Mouse (Mus musculus): ENCODE data around the gene Hoxa6. TPM values are rescaled to one million over a fixed set of nuclear protein-coding genes. Genes with fewer than 3 reads are reported as not detected.

The Hoxa6 gene
- polyA plus RNA-seq, 1 experiment from 2014 or later = 9.4 TPM

DNA sequence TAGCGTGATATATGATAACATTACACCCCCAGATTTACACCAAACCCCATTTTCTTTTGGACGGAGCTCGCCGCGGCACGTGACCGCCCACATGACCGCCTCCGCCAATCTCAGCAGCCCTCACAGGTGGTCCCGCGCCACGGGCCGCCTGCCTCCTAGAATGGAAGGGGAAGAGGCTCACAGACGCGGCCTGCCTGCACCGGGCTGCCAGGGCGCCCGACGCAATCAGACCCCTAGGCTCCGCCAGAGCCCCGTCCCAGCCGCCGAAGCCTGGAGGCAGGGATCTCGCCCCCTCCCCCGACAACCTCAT lies 8.9 kb upstream of the Hoxa6 start:
- no peak overlapping the region for H3K27ac ChIP-seq (ENCODE audit: low read depth, low read length)
- WGBS = 2% methylated on average over 21 of the region's 25 CpGs
- no peaks in the 10 kb centered on the region for H3K9me3 ChIP-seq (ENCODE audit: control insufficient read depth, low read length)
- peak overlapping the region; percentile 43 for H3K4me2 ChIP-seq (ENCODE audit: low read length)
- peaks cover 7% of the 10 kb centered on the region for H3K4me1 ChIP-seq (ENCODE audit: control insufficient read depth, insufficient read depth, low read depth, low read length)
- H3K27me3 ChIP-seq (replicated peaks; ENCODE audit: control insufficient read depth, insufficient read depth, low read length) = peaks cover 69% of the 10 kb centered on the region
- H3K36me3 ChIP-seq (ENCODE audit: control insufficient read depth, insufficient read depth, low read length) = no peaks in the 10 kb centered on the region
- no peak overlapping the region for H3K9ac ChIP-seq (ENCODE audit: low read depth, low read length)
- H3K4me3 ChIP-seq (ENCODE audit: low read length) = peak overlapping the region; percentile 33
- ATAC-seq = peak; percentile 56; the same call in 1 of the 2 replicates

- Histone ChIP-seq H3K27me3 (replicated peaks; ENCODE audit: control insufficient read depth, insufficient read depth, low read length) (peaks cover 68% of the 10 kb centered on the region), H3K9ac (ENCODE audit: low read depth, low read length) (peak overlapping the region; percentile 35; the same call in 1 of the 2 replicates), H3K9me3 (ENCODE audit: control insufficient read depth, low read length) (no peaks in the 10 kb centered on the region), H3K36me3 (ENCODE audit: control insufficient read depth, insufficient read depth, low read length) (no peaks in the 10 kb centered on the region), H3K4me1 (ENCODE audit: control insufficient read depth, insufficient read depth, low read depth, low read length) (peaks cover 7% of the 10 kb centered on the region), H3K4me2 (ENCODE audit: low read length) (peak overlapping the region; percentile 43), H3K27ac (ENCODE audit: low read depth, low read length) (peak overlapping the region; percentile 23; the same call in 1 of the 2 replicates), H3K4me3 (ENCODE audit: low read length) (peak overlapping the region; percentile 33)
- no peak for ATAC-seq
- 2% methylated on average over 60 of the region's 60 CpGs for WGBS
These were observed 8.4 kb upstream of the Hoxa6 start for GRCm38 (mm10) chr6:52216691-52217458.

- Histone ChIP-seq H3K36me3 (ENCODE audit: control insufficient read depth, insufficient read depth, low read length) (no peaks in the 10 kb centered on the region), H3K9me3 (ENCODE audit: control insufficient read depth, low read length) (no peaks in the 10 kb centered on the region), H3K27me3 (replicated peaks; ENCODE audit: control insufficient read depth, insufficient read depth, low read length) (peaks cover 67% of the 10 kb centered on the region), H3K27ac (ENCODE audit: low read depth, low read length) (no peak overlapping the region), H3K4me1 (ENCODE audit: control insufficient read depth, insufficient read depth, low read depth, low read length) (no peaks in the 10 kb centered on the region; the same call in 1 of the 2 replicates), H3K9ac (ENCODE audit: low read depth, low read length) (no peak overlapping the region), H3K4me2 (ENCODE audit: low read length) (peak overlapping the region; percentile 34; the same call in 1 of the 2 replicates), H3K4me3 (ENCODE audit: low read length) (peak overlapping the region; percentile 11; the same call in 1 of the 2 replicates)
- WGBS = 2% methylated on average over 30 of the region's 30 CpGs
- no peak for ATAC-seq
These were observed 7.4 kb upstream of the Hoxa6 start for GRCm38 (mm10) chr6:52215771-52216535.

DNA sequence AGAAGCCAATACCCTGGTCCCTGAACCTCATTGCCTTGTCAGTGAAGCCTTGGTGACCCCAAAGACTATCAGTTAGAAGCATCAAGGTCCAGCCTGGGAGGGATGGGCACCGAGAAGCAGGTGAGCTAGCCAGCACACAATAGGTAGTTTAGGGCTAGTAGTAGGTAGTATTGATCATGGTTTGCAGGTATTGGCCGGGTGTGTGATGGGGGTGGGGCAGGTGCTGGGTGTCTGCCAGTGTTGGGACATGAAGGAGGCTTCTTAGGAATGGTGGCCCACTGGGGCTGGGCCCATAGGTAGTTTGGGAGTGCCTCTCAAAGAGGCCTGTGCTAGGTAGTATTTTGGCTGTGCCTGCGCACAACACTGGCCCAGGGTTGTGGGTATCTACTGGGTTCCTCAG lies 6.5 kb upstream of the Hoxa6 start:
- no peaks in the 10 kb centered on the region; the same call in 1 of the 2 replicates for H3K4me1 ChIP-seq (ENCODE audit: control insufficient read depth, insufficient read depth, low read depth, low read length)
- H3K4me2 ChIP-seq (ENCODE audit: low read length) = no peak overlapping the region
- H3K9ac ChIP-seq (ENCODE audit: low read depth, low read length) = no peak overlapping the region
- H3K4me3 ChIP-seq (ENCODE audit: low read length) = no peak overlapping the region
- WGBS = 25% methylated on average over 3 of the region's 3 CpGs
- H3K9me3 ChIP-seq (ENCODE audit: control insufficient read depth, low read length) = no peaks in the 10 kb centered on the region
- no peak overlapping the region for H3K27ac ChIP-seq (ENCODE audit: low read depth, low read length)
- peaks cover 69% of the 10 kb centered on the region for H3K27me3 ChIP-seq (replicated peaks; ENCODE audit: control insufficient read depth, insufficient read depth, low read length)
- no peaks in the 10 kb centered on the region for H3K36me3 ChIP-seq (ENCODE audit: control insufficient read depth, insufficient read depth, low read length)
- ATAC-seq = no peak

DNA sequence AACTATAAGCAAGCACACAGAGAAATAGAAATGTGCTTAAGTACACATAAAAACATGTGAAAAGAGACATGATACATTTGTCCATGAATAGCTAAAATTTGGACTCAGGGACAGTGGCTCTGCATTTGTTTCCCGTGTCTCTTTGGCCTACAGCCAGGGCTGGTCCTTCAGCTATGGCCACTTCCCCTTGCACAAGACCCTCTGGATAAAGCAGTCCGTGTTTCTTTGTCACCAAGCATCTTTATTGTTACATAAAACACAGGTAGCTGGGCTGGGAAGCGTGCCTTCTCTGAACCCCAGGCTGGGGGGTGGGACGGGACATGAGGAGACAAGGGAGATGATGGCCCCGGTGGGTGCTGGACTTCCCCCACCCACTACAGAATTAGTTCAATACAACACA lies 5.7 kb upstream of the Hoxa6 start:
- no peak overlapping the region for H3K4me3 ChIP-seq (ENCODE audit: low read length)
- peaks cover 70% of the 10 kb centered on the region for H3K27me3 ChIP-seq (replicated peaks; ENCODE audit: control insufficient read depth, insufficient read depth, low read length)
- H3K9ac ChIP-seq (ENCODE audit: low read depth, low read length) = no peak overlapping the region
- WGBS = 17% methylated on average over 5 of the region's 5 CpGs
- no peak for ATAC-seq
- no peaks in the 10 kb centered on the region for H3K9me3 ChIP-seq (ENCODE audit: control insufficient read depth, low read length)
- H3K4me1 ChIP-seq (ENCODE audit: control insufficient read depth, insufficient read depth, low read depth, low read length) = no peaks in the 10 kb centered on the region; the same call in 1 of the 2 replicates
- no peak overlapping the region for H3K4me2 ChIP-seq (ENCODE audit: low read length)
- H3K27ac ChIP-seq (ENCODE audit: low read depth, low read length) = no peak overlapping the region
- no peaks in the 10 kb centered on the region for H3K36me3 ChIP-seq (ENCODE audit: control insufficient read depth, insufficient read depth, low read length)

DNA sequence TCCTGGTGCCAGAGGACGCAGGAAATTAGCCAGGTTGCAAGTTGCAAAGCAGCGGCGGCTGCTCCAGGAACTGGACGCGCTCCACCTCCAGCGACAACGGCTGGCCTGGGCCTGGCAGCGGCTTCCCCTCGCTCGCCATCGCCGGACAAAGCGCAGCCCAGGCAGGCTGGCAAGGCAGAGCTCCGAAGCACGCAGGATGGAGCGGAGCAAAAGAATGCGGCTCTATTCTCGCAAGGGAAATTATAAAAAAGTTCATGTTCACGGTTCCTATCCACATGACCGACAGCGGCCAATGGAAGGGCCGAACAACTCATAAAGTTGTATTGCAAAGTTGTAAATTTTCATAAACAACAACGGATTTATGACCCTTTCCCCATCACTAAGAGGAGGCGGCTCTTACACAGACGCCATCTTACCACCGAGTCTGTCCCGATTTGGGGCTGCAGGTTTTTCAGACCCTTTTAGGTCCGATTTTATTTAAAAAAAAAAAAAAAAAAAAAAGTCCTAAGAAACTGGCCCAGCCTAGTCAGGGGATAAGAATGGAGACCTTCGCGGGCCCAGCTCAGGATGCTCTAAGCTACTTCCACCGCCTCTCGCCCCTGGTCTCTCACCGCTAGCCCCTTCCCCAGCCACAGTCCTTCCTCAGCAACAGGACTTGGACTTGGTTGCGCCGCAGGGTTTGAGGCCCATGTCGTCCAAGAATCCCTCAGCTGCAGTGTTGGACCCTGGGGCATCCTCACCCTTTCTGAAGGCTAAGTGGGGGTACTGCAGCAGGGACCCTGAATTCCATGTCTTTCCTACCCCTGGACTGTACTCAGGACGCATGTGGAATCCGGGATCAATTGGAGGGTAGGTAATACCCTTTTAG lies 4.8 kb upstream of the Hoxa6 start, which contains the start of the genes Hoxa3 and Gm28308:
Gene Hoxa3, minus strand, starts transcription at position 218 of the 868 bp plus-strand sequence.
Gene Gm28308, minus strand, starts transcription at position 221 of the 868 bp plus-strand sequence.
- 8% methylated on average over 38 of the region's 38 CpGs for WGBS
- no peak for ATAC-seq
- Histone ChIP-seq H3K4me1 (ENCODE audit: control insufficient read depth, insufficient read depth, low read depth, low read length) (no peaks in the 10 kb centered on the region; the same call in 1 of the 2 replicates), H3K4me3 (ENCODE audit: low read length) (peak within 1 kb of the TSS; percentile 30), H3K27ac (ENCODE audit: low read depth, low read length) (peak within 1 kb of the TSS; percentile 54), H3K4me2 (ENCODE audit: low read length) (peak within 1 kb of the TSS; percentile 38), H3K27me3 (replicated peaks; ENCODE audit: control insufficient read depth, insufficient read depth, low read length) (peaks cover 69% of the 10 kb centered on the region), H3K9me3 (ENCODE audit: control insufficient read depth, low read length) (no peaks in the 10 kb centered on the region), H3K36me3 (ENCODE audit: control insufficient read depth, insufficient read depth, low read length) (no peaks in the 10 kb centered on the region), H3K9ac (ENCODE audit: low read depth, low read length) (no peak within 1 kb of the TSS; the same call in 1 of the 2 replicates)

DNA sequence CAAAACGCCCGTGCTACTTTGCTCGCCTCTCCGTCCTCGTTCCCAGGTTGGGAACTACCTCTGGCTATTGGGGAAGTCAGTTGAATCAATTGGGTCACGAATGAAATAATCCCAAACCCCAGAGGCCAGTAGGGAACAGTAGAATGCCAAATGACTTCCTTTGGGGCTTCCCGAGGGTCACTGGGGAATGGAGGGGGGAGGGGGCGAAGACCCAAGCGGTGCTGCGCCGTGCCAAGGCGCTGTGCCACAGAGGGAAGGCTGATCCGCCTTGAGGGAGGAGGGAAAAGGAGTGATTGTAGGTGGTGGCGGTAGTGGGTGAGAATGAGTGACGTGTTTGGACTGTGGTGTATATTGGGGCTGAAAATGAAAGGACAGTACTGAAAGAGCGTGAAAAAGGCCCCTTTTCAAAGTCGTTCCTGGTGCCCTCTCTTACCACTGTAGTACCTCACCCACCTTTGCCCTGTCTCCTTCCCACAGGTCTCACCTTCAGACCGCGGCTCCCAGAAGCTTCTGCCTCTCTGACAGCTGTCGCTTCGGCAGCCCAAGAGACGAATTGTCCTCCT lies 4.1 kb upstream of the Hoxa6 start:
- no peak for ATAC-seq
- H3K9me3 ChIP-seq (ENCODE audit: control insufficient read depth, low read length) = no peaks in the 10 kb centered on the region
- peak overlapping the region; percentile 30 for H3K4me3 ChIP-seq (ENCODE audit: low read length)
- H3K4me2 ChIP-seq (ENCODE audit: low read length) = peak overlapping the region; percentile 23
- H3K27ac ChIP-seq (ENCODE audit: low read depth, low read length) = peak overlapping the region; percentile 48
- no peaks in the 10 kb centered on the region for H3K36me3 ChIP-seq (ENCODE audit: control insufficient read depth, insufficient read depth, low read length)
- 4% methylated on average over 22 of the region's 22 CpGs for WGBS
- no peaks in the 10 kb centered on the region; the same call in 1 of the 2 replicates for H3K4me1 ChIP-seq (ENCODE audit: control insufficient read depth, insufficient read depth, low read depth, low read length)
- H3K27me3 ChIP-seq (replicated peaks; ENCODE audit: control insufficient read depth, insufficient read depth, low read length) = peaks cover 72% of the 10 kb centered on the region
- no peak overlapping the region for H3K9ac ChIP-seq (ENCODE audit: low read depth, low read length)

- Histone ChIP-seq H3K4me3 (ENCODE audit: low read length) (peak overlapping the region; percentile 30), H3K27me3 (replicated peaks; ENCODE audit: control insufficient read depth, insufficient read depth, low read length) (peaks cover 79% of the 10 kb centered on the region), H3K4me1 (ENCODE audit: control insufficient read depth, insufficient read depth, low read depth, low read length) (no peaks in the 10 kb centered on the region; the same call in 1 of the 2 replicates), H3K4me2 (ENCODE audit: low read length) (peak overlapping the region; percentile 38), H3K9ac (ENCODE audit: low read depth, low read length) (peak overlapping the region; percentile 41), H3K36me3 (ENCODE audit: control insufficient read depth, insufficient read depth, low read length) (no peaks in the 10 kb centered on the region), H3K27ac (ENCODE audit: low read depth, low read length) (peak overlapping the region; percentile 54; the same call in 1 of the 2 replicates), H3K9me3 (ENCODE audit: control insufficient read depth, low read length) (no peaks in the 10 kb centered on the region)
- no peak for ATAC-seq
- WGBS = 4% methylated on average over 13 of the region's 13 CpGs
These were observed 3.4 kb upstream of the Hoxa6 start for GRCm38 (mm10) chr6:52211961-52212360.

All from hindbrain, embryonic 16.5 days (tissue).